Mouse (Mus musculus): ENCODE data around the gene Man2a1. TPM values are rescaled to one million over a fixed set of nuclear protein-coding genes. Genes with fewer than 3 reads are reported as not detected.

The Man2a1 gene
- polyA plus RNA-seq, 1 experiment from 2014 or later = 1.6 TPM

- H3K4me3 ChIP-seq (ENCODE audit: low read depth, low read length) = no peak overlapping the region
- no peaks in the 10 kb centered on the region for H3K27me3 ChIP-seq (replicated peaks; ENCODE audit: control insufficient read depth, insufficient read depth, low read length)
- WGBS = 89% methylated on average over 6 of the region's 6 CpGs
- peaks cover 4% of the 10 kb centered on the region; the same call in 1 of the 2 replicates for H3K4me1 ChIP-seq (ENCODE audit: control insufficient read depth, insufficient read depth, low read length)
- DNase-seq (ENCODE audit: low spot score) (no peak), ATAC-seq (no peak)
- H3K9ac ChIP-seq (ENCODE audit: low read length) = no peak overlapping the region
- H3K27ac ChIP-seq (ENCODE audit: low read depth, low read length) = no peak overlapping the region
- H3K4me2 ChIP-seq (ENCODE audit: low read length) = no peak overlapping the region
- no peaks in the 10 kb centered on the region for H3K36me3 ChIP-seq (ENCODE audit: control insufficient read depth, insufficient read depth, low read length)
- H3K9me3 ChIP-seq (replicated peaks; ENCODE audit: control insufficient read depth, low read length) = no peaks in the 10 kb centered on the region
Observed at GRCm38 (mm10) chr17:64608228-64608627, 7.7 kb downstream of the Man2a1 start.

GRCm38 (mm10) chr17:64608923-64609598 lies 8.5 kb downstream of the Man2a1 start:
- no peak overlapping the region for H3K4me2 ChIP-seq (ENCODE audit: low read length)
- no peak overlapping the region for H3K9ac ChIP-seq (ENCODE audit: low read length)
- H3K27ac ChIP-seq (ENCODE audit: low read depth, low read length) = no peak overlapping the region
- no peak overlapping the region for H3K4me3 ChIP-seq (ENCODE audit: low read depth, low read length)
- no peaks in the 10 kb centered on the region for H3K4me1 ChIP-seq (ENCODE audit: control insufficient read depth, insufficient read depth, low read length)
- WGBS = 91% methylated on average over 6 of the region's 6 CpGs
- no peaks in the 10 kb centered on the region for H3K9me3 ChIP-seq (replicated peaks; ENCODE audit: control insufficient read depth, low read length)
- no peaks in the 10 kb centered on the region for H3K27me3 ChIP-seq (replicated peaks; ENCODE audit: control insufficient read depth, insufficient read depth, low read length)
- no peak for DNase-seq (ENCODE audit: low spot score)
- no peaks in the 10 kb centered on the region for H3K36me3 ChIP-seq (ENCODE audit: control insufficient read depth, insufficient read depth, low read length)
- no peak for ATAC-seq

- H3K27ac ChIP-seq (ENCODE audit: low read depth, low read length) = no peak overlapping the region
- no peak overlapping the region for H3K4me2 ChIP-seq (ENCODE audit: low read length)
- H3K4me3 ChIP-seq (ENCODE audit: low read depth, low read length) = no peak overlapping the region
- no peaks in the 10 kb centered on the region for H3K27me3 ChIP-seq (replicated peaks; ENCODE audit: control insufficient read depth, insufficient read depth, low read length)
- no peak for DNase-seq (ENCODE audit: low spot score)
- H3K9me3 ChIP-seq (replicated peaks; ENCODE audit: control insufficient read depth, low read length) = no peaks in the 10 kb centered on the region
- WGBS = 36% methylated on average over 3 of the region's 3 CpGs
- no peaks in the 10 kb centered on the region for H3K36me3 ChIP-seq (ENCODE audit: control insufficient read depth, insufficient read depth, low read length)
- H3K4me1 ChIP-seq (ENCODE audit: control insufficient read depth, insufficient read depth, low read length) = no peaks in the 10 kb centered on the region
- no peak overlapping the region for H3K9ac ChIP-seq (ENCODE audit: low read length)
- no peak for ATAC-seq
Observed at GRCm38 (mm10) chr17:64609741-64610140, 9.2 kb downstream of the Man2a1 start.

- H3K36me3 ChIP-seq (ENCODE audit: control insufficient read depth, insufficient read depth, low read length) = no peaks in the 10 kb centered on the region
- H3K4me2 ChIP-seq (ENCODE audit: low read length) = no peak overlapping the region
- H3K4me3 ChIP-seq (ENCODE audit: low read depth, low read length) = no peak overlapping the region
- no peak overlapping the region for H3K9ac ChIP-seq (ENCODE audit: low read length)
- no peaks in the 10 kb centered on the region for H3K4me1 ChIP-seq (ENCODE audit: control insufficient read depth, insufficient read depth, low read length)
- H3K27me3 ChIP-seq (replicated peaks; ENCODE audit: control insufficient read depth, insufficient read depth, low read length) = no peaks in the 10 kb centered on the region
- H3K9me3 ChIP-seq (replicated peaks; ENCODE audit: control insufficient read depth, low read length) = no peaks in the 10 kb centered on the region
- H3K27ac ChIP-seq (ENCODE audit: low read depth, low read length) = no peak overlapping the region
- 85% methylated on average over 5 of the region's 5 CpGs for WGBS
- DNase-seq (ENCODE audit: low spot score) (no peak), ATAC-seq (no peak)
Observed at GRCm38 (mm10) chr17:64611426-64611825, 10.9 kb downstream of the Man2a1 start.

GRCm38 (mm10) chr17:64612135-64612885 lies 11.8 kb downstream of the Man2a1 start:
- H3K27me3 ChIP-seq (replicated peaks; ENCODE audit: control insufficient read depth, insufficient read depth, low read length) = no peaks in the 10 kb centered on the region
- no peaks in the 10 kb centered on the region for H3K9me3 ChIP-seq (replicated peaks; ENCODE audit: control insufficient read depth, low read length)
- WGBS = 91% methylated on average over 16 of the region's 16 CpGs
- no peak overlapping the region for H3K9ac ChIP-seq (ENCODE audit: low read length)
- H3K36me3 ChIP-seq (ENCODE audit: control insufficient read depth, insufficient read depth, low read length) = no peaks in the 10 kb centered on the region
- no peaks in the 10 kb centered on the region for H3K4me1 ChIP-seq (ENCODE audit: control insufficient read depth, insufficient read depth, low read length)
- no peak overlapping the region for H3K4me2 ChIP-seq (ENCODE audit: low read length)
- H3K4me3 ChIP-seq (ENCODE audit: low read depth, low read length) = no peak overlapping the region
- H3K27ac ChIP-seq (ENCODE audit: low read depth, low read length) = no peak overlapping the region
- no peak for DNase-seq (ENCODE audit: low spot score)
- no peak for ATAC-seq

GRCm38 (mm10) chr17:64612930-64613329 lies 12.4 kb downstream of the Man2a1 start:
- H3K4me3 ChIP-seq (ENCODE audit: low read depth, low read length) = no peak overlapping the region
- H3K27ac ChIP-seq (ENCODE audit: low read depth, low read length) = no peak overlapping the region
- H3K36me3 ChIP-seq (ENCODE audit: control insufficient read depth, insufficient read depth, low read length) = no peaks in the 10 kb centered on the region
- ATAC-seq (no peak), DNase-seq (ENCODE audit: low spot score) (no peak)
- no peaks in the 10 kb centered on the region for H3K9me3 ChIP-seq (replicated peaks; ENCODE audit: control insufficient read depth, low read length)
- H3K27me3 ChIP-seq (replicated peaks; ENCODE audit: control insufficient read depth, insufficient read depth, low read length) = no peaks in the 10 kb centered on the region
- H3K4me2 ChIP-seq (ENCODE audit: low read length) = no peak overlapping the region
- WGBS = 93% methylated on average over 3 of the region's 3 CpGs
- no peaks in the 10 kb centered on the region for H3K4me1 ChIP-seq (ENCODE audit: control insufficient read depth, insufficient read depth, low read length)
- no peak overlapping the region for H3K9ac ChIP-seq (ENCODE audit: low read length)

GRCm38 (mm10) chr17:64613351-64613750 lies 12.8 kb downstream of the Man2a1 start:
- H3K4me3 ChIP-seq (ENCODE audit: low read depth, low read length) = no peak overlapping the region
- no peaks in the 10 kb centered on the region for H3K4me1 ChIP-seq (ENCODE audit: control insufficient read depth, insufficient read depth, low read length)
- no peak overlapping the region for H3K9ac ChIP-seq (ENCODE audit: low read length)
- H3K27ac ChIP-seq (ENCODE audit: low read depth, low read length) = no peak overlapping the region
- no peak overlapping the region for H3K4me2 ChIP-seq (ENCODE audit: low read length)
- H3K27me3 ChIP-seq (replicated peaks; ENCODE audit: control insufficient read depth, insufficient read depth, low read length) = no peaks in the 10 kb centered on the region
- no peaks in the 10 kb centered on the region for H3K9me3 ChIP-seq (replicated peaks; ENCODE audit: control insufficient read depth, low read length)
- 85% methylated on average over 3 of the region's 3 CpGs for WGBS
- ATAC-seq (no peak), DNase-seq (ENCODE audit: low spot score) (no peak)
- H3K36me3 ChIP-seq (ENCODE audit: control insufficient read depth, insufficient read depth, low read length) = no peaks in the 10 kb centered on the region

- no peak overlapping the region for H3K4me2 ChIP-seq (ENCODE audit: low read length)
- 94% methylated on average over 3 of the region's 3 CpGs for WGBS
Observed at GRCm38 (mm10) chr17:64614804-64615203, 14.3 kb downstream of the Man2a1 start.

GRCm38 (mm10) chr17:64615420-64615819 lies 14.9 kb downstream of the Man2a1 start:
- H3K4me1 ChIP-seq (ENCODE audit: control insufficient read depth, insufficient read depth, low read length) = no peaks in the 10 kb centered on the region
- WGBS = 84% methylated on average over 6 of the region's 6 CpGs
- H3K9me3 ChIP-seq (replicated peaks; ENCODE audit: control insufficient read depth, low read length) = no peaks in the 10 kb centered on the region
- H3K27me3 ChIP-seq (replicated peaks; ENCODE audit: control insufficient read depth, insufficient read depth, low read length) = no peaks in the 10 kb centered on the region
- H3K9ac ChIP-seq (ENCODE audit: low read length) = no peak overlapping the region
- no peak overlapping the region for H3K4me3 ChIP-seq (ENCODE audit: low read depth, low read length)
- no peak overlapping the region for H3K27ac ChIP-seq (ENCODE audit: low read depth, low read length)
- DNase-seq (ENCODE audit: low spot score) (no peak), ATAC-seq (no peak)
- no peak overlapping the region for H3K4me2 ChIP-seq (ENCODE audit: low read length)
- H3K36me3 ChIP-seq (ENCODE audit: control insufficient read depth, insufficient read depth, low read length) = no peaks in the 10 kb centered on the region

More at GRCm38 (mm10) chr17:64614804-64615203, 14.3 kb downstream of the Man2a1 start:
- Histone ChIP-seq H3K4me1 (ENCODE audit: control insufficient read depth, insufficient read depth, low read length) (no peaks in the 10 kb centered on the region), H3K9ac (ENCODE audit: low read length) (no peak overlapping the region), H3K27ac (ENCODE audit: low read depth, low read length) (no peak overlapping the region), H3K4me3 (ENCODE audit: low read depth, low read length) (no peak overlapping the region), H3K27me3 (replicated peaks; ENCODE audit: control insufficient read depth, insufficient read depth, low read length) (no peaks in the 10 kb centered on the region), H3K36me3 (ENCODE audit: control insufficient read depth, insufficient read depth, low read length) (no peaks in the 10 kb centered on the region), H3K9me3 (replicated peaks; ENCODE audit: control insufficient read depth, low read length) (no peaks in the 10 kb centered on the region)
- ATAC-seq = no peak
- DNase-seq (ENCODE audit: low spot score) = no peak
